Mouse (Mus musculus) C2C12 (cell line): Measurements from ENCODE around the gene Slc7a1. TPM values are rescaled to one million over a fixed set of nuclear protein-coding genes. Genes with fewer than 3 reads are reported as not detected.

Experiments
- H3K27me3 ChIP-seq: one replicate; pipeline ENCODE4 v1.6.1; 2011; ENCODE audit not compliant: control insufficient read depth, insufficient read depth, insufficient read length
- H3K36me3 ChIP-seq: one replicate; pipeline ENCODE4 v1.6.1; 2011; ENCODE audit not compliant: control insufficient read depth, insufficient read depth
- H3K4me3 ChIP-seq: one replicate; pipeline ENCODE4 v1.5.1; 2011; ENCODE audit warnings: mild to moderate bottlenecking, control low read depth; ENCODE audit not compliant: poor library complexity, insufficient read depth, severe bottlenecking
- H3K79me2 ChIP-seq: one replicate; pipeline ENCODE4 v1.6.1; 2011; ENCODE audit not compliant: control insufficient read depth, insufficient read depth
- H3K79me3 ChIP-seq: one replicate; pipeline ENCODE4 v1.6.1; 2011; ENCODE audit warnings: low read depth, control low read depth
- H3ac ChIP-seq: one replicate; pipeline ENCODE3; 2011; ENCODE audit warnings: low read depth; ENCODE audit not compliant: control insufficient read depth, insufficient read length
- CEBPB ChIP-seq: IDR thresholded peaks from one replicate; pipeline ENCODE4 v1.6.1; 2011; ENCODE audit warnings: low read depth, mild to moderate bottlenecking, control low read depth, moderate library complexity
- CTCF ChIP-seq: IDR thresholded peaks from one replicate; pipeline ENCODE4 v1.5.1; 2011; ENCODE audit not compliant: control insufficient read depth, insufficient read depth, insufficient read length
- FOSL1 ChIP-seq: IDR thresholded peaks from one replicate; pipeline ENCODE4 v1.8.0; 2011; ENCODE audit warnings: mild to moderate bottlenecking, low read length; ENCODE audit not compliant: poor library complexity, insufficient read depth, severe bottlenecking
- MAX ChIP-seq: IDR thresholded peaks from one replicate; pipeline ENCODE4 v1.6.1; 2011; ENCODE audit warnings: mild to moderate bottlenecking, control low read depth
- MYOD1 ChIP-seq: IDR thresholded peaks from one replicate; pipeline ENCODE4 v1.6.1; 2011; ENCODE audit warnings: low read depth; ENCODE audit not compliant: control insufficient read depth, insufficient read length
- MYOG ChIP-seq: IDR thresholded peaks from one replicate; pipeline ENCODE4 v1.6.1; 2011; ENCODE audit not compliant: control insufficient read depth, insufficient read length; ENCODE audit errors: extremely low read depth
- USF1 ChIP-seq: IDR thresholded peaks from one replicate; pipeline ENCODE4 v1.6.1; 2011; ENCODE audit warnings: low read depth, mild to moderate bottlenecking, control low read depth, moderate library complexity
- polyA plus RNA-seq: library from polyadenylated mRNA; unstranded; fragments of >200 nt; fragmentation: generic; extraction: Trizol; gene quantifications from one replicate; pipeline ENCODE4 v1.2.1, GENCODE M21; 2012; ENCODE audit warnings: missing spikeins

The Slc7a1 gene
- polyA plus RNA-seq, 1 experiment: 34.6 TPM

DNA sequence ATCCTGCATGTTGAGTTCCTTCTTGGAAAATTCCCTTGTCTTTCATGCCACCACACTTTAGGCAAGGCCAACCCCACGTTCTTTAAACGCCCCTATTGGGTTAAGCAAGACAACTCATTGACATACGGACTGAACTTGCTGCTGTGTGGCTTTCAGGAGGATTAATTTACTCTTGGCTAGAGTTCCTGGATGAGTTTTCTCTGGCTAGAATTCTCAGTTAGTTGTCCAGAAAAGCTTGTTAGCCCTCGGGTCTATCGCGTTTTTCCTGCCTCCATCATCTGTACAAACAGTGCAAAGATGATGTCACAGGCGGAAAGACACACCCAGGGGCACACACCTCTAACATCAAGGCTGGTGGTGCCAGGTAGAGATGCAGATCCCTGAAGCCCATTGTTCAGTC lies 14.5 kb upstream of the Slc7a1 start:
- no peak overlapping the region for H3K4me3 ChIP-seq
- no peaks in the 10 kb centered on the region for H3K36me3 ChIP-seq
- no peak overlapping the region for H3ac ChIP-seq
- no peak for TF ChIP-seq MYOD1
- TF ChIP-seq CEBPB: no peak
- TF ChIP-seq MYOG: no peak
- no peak for TF ChIP-seq MAX
- TF ChIP-seq USF1: no peak
- no peak for TF ChIP-seq FOSL1
- TF ChIP-seq CTCF: no peak
- no peaks in the 10 kb centered on the region for H3K27me3 ChIP-seq
- H3K79me2 ChIP-seq: no peaks in the 10 kb centered on the region
- no peaks in the 10 kb centered on the region for H3K79me3 ChIP-seq

DNA sequence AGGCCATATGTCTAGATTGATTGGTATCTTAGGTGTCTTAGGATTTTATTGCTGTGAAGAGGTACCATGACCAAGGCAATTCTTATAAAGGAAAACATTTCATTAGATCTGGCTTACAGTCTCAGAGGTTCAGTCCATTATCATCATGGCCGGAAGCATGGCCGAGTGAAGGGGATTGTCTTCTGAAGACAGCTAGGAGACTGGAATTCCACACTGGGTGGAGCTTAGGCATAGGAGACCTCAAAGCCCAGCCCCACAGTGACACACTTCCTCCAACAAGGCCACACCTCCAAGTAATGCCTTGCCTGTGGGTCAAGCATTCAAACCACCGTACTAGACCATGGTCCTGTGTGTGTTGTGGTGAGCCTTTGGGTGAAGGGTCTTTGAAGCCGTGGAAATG lies 12.8 kb upstream of the Slc7a1 start:
- TF ChIP-seq MAX: no peak
- no peak for TF ChIP-seq CTCF
- TF ChIP-seq MYOG: no peak
- TF ChIP-seq FOSL1: no peak
- H3K79me2 ChIP-seq: no peaks in the 10 kb centered on the region

DNA sequence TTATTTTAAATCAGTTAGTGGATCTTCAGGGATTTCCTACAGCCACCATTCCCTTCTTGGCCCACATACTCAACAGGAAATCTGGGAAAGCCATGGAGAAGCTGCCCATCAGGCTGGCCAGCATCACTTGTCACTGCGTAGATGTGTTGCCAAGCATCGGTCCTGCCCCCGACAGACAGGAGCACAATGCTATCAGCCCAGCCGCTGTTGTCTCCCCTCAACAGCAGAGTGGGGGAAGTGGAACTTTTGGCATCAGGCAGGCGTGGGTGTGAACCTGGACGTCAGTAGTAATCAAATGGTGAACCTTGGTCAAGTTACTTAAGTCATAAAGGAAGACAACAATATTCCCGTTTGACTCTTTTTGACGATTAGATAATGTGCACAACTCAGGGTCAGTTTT lies 9.8 kb upstream of the Slc7a1 start:
- no peaks in the 10 kb centered on the region for H3K79me3 ChIP-seq
- H3K27me3 ChIP-seq: no peaks in the 10 kb centered on the region
- H3K36me3 ChIP-seq: no peaks in the 10 kb centered on the region
- H3ac ChIP-seq: no peak overlapping the region
- H3K4me3 ChIP-seq: no peak overlapping the region
- no peaks in the 10 kb centered on the region for H3K79me2 ChIP-seq
- TF ChIP-seq USF1 (no peak), FOSL1 (no peak), MYOD1 (no peak), CTCF (no peak), MYOG (no peak), CEBPB (no peak), MAX (no peak)

More for the DNA sequence above, 12.8 kb upstream of the Slc7a1 start:
- H3K4me3 ChIP-seq: no peak overlapping the region
- no peaks in the 10 kb centered on the region for H3K79me3 ChIP-seq
- H3K27me3 ChIP-seq: no peaks in the 10 kb centered on the region
- H3ac ChIP-seq: no peak overlapping the region
- no peaks in the 10 kb centered on the region for H3K36me3 ChIP-seq

DNA sequence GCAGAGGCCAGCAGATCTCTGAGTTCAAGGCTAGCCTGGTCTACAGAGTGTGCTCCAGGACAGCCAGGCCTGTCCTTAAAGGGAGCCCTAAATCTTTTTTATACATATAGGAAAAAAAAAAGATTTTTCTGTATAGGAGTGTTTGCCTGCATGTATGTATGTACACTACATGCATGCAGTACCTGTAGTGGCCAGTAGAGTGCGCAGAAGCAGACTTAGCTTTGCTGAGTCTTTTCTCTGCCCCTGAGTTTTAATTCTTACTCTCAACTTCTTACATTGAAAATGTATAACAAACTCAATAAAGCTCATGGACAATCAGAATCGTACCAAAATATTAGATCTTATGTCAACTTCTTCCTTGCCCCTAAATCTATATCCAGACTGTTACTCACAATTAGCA lies 7.2 kb upstream of the Slc7a1 start:
- Histone ChIP-seq H3K27me3 (no peaks in the 10 kb centered on the region), H3K36me3 (no peaks in the 10 kb centered on the region), H3K79me2 (no peaks in the 10 kb centered on the region), H3K4me3 (no peak overlapping the region), H3ac (no peak overlapping the region), H3K79me3 (no peaks in the 10 kb centered on the region)
- TF ChIP-seq MYOD1 (no peak), USF1 (no peak), MAX (no peak), CTCF (no peak), CEBPB (no peak), MYOG (no peak), FOSL1 (no peak)

DNA sequence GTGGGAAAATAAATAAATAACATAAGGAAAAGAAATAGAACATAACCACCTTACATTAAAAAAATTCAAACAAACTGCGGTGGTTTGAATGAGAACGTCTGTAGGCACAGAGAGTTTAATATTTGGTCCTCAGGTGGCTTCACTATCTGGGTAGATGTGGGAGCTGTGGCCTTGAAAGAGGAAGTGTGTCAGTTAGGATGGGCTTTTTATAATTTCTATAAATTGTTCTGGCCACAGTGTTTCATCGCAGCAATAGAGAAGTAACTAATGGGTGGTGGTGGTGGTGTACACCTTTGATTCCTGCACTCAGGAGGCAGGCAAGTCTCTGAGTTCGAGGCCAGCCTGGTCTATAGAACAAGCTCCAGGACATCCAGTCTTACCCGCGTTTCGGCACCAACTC lies 4.8 kb upstream of the Slc7a1 start:
- H3K36me3 ChIP-seq: no peaks in the 10 kb centered on the region

DNA sequence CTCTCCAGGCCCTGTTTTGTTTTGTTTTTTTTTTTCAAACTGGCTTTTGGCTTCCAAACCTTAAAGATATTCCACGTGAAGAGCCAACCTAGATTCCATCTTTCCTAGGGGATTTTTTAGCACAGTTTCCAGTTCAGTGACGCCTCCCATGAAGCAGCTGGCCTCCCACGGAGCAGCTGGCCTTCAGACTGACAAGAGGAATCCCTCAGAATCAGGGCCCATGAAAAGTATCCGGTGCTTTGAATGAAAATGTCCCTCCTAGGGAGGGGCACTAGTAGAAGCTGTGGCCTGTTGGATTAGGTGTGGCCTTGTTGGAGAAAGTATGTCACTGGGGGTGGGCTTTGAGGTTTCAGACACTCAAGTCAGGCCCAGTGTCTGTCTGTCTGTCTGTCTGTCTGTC lies 2.9 kb upstream of the Slc7a1 start:
- Histone ChIP-seq H3K27me3 (no peaks in the 10 kb centered on the region), H3K4me3 (no peak overlapping the region), H3K79me3 (peaks cover 10% of the 10 kb centered on the region), H3K79me2 (peaks cover 19% of the 10 kb centered on the region), H3ac (no peak overlapping the region), H3K36me3 (no peaks in the 10 kb centered on the region)
- TF ChIP-seq USF1: no peak
- no peak for TF ChIP-seq MYOD1
- no peak for TF ChIP-seq CTCF
- no peak for TF ChIP-seq MYOG
- no peak for TF ChIP-seq FOSL1
- no peak for TF ChIP-seq MAX
- TF ChIP-seq CEBPB: no peak

More for the DNA sequence above, 4.8 kb upstream of the Slc7a1 start:
- no peak overlapping the region for H3ac ChIP-seq
- TF ChIP-seq FOSL1 (no peak), MYOG (no peak), MAX (no peak), USF1 (no peak), MYOD1 (no peak), CTCF (no peak), CEBPB (no peak)
- no peaks in the 10 kb centered on the region for H3K27me3 ChIP-seq
- no peaks in the 10 kb centered on the region for H3K79me2 ChIP-seq
- no peaks in the 10 kb centered on the region for H3K79me3 ChIP-seq
- H3K4me3 ChIP-seq: no peak overlapping the region
